Mouse (Mus musculus) liver, postnatal 0 days (tissue): ENCODE data around the gene Enoph1. TPM values are rescaled to one million over a fixed set of nuclear protein-coding genes. Genes with fewer than 3 reads are reported as not detected.
A peak's percentile ranks its signal among the peaks of the same experiment; 100 is the strongest.

Experiments used
- ATAC-seq: fragments of 200-750 bp; cut with Nextera tagmentation; 2 replicates; pipeline ENCODE4 v1.8.0; 2017; ENCODE audit warnings: mild to moderate bottlenecking, moderate library complexity
- DNase-seq: peaks from one replicate; pipeline ENCODE4 v3.0.0-alpha.2; 2016
- H3K27ac ChIP-seq: fragments of 300-500 bp; sonication (generic); 2 replicates; pipeline ENCODE4 v1.5.1; 2014; ENCODE audit warnings: antibody characterized with exemption, moderate library complexity, mild to moderate bottlenecking, low read depth
- H3K27me3 ChIP-seq: fragments of 300-500 bp; sonication (generic); 2 replicates; pipeline ENCODE4 v1.6.1; 2014; ENCODE audit warnings: low read length, control low read depth, mixed read lengths; ENCODE audit not compliant: insufficient read depth
- H3K36me3 ChIP-seq: fragments of 300-500 bp; sonication (generic); replicated peaks from 2 replicates; pipeline ENCODE4 v1.6.1; 2014; ENCODE audit warnings: mild to moderate bottlenecking, control low read depth, low read length, moderate library complexity, mixed read lengths; ENCODE audit not compliant: insufficient read depth
- H3K4me1 ChIP-seq: fragments of 300-500 bp; sonication (generic); 2 replicates; pipeline ENCODE4 v1.6.1; 2014; ENCODE audit warnings: antibody characterized with exemption, mild to moderate bottlenecking, control low read depth; ENCODE audit not compliant: insufficient read depth
- H3K4me2 ChIP-seq: fragments of 300-500 bp; sonication (generic); 2 replicates; pipeline ENCODE4 v1.6.1; 2014; ENCODE audit warnings: low read depth, mild to moderate bottlenecking, low read length, moderate library complexity, mixed read lengths
- H3K4me3 ChIP-seq: fragments of 300-500 bp; sonication (generic); 2 replicates; pipeline ENCODE4 v1.5.1; 2014; ENCODE audit warnings: low read depth, low read length
- H3K9ac ChIP-seq: fragments of 300-500 bp; sonication (generic); replicated peaks from 2 replicates; pipeline ENCODE4 v1.6.1; 2014; ENCODE audit warnings: mild to moderate bottlenecking, moderate library complexity
- H3K9me3 ChIP-seq: fragments of 300-500 bp; sonication (generic); 2 replicates; pipeline ENCODE4 v1.6.1; 2016; ENCODE audit warnings: mild to moderate bottlenecking, control low read depth, low read length, mixed read lengths
- CTCF ChIP-seq: sonication (generic); IDR thresholded peaks from 2 replicates; pipeline ENCODE4 v1.5.1; 2016; ENCODE audit warnings: antibody characterized with exemption, low read depth
- EP300 ChIP-seq: IDR thresholded peaks from 2 replicates; pipeline ENCODE4 v1.6.1; 2016; ENCODE audit warnings: antibody characterized with exemption, low read depth, mild to moderate bottlenecking
- WGBS: fragments of 180-500 bp; shearing (Covaris S2); extraction: QIAGEN DNeasy Blood & Tissue Kit; methylation state at CpG from one replicate; pipeline ENCODE4 v1.1.7; 2014; ENCODE audit not compliant: insufficient replicate concordance; 5-methylcytosine and 5-hydroxymethylcytosine counted together
- polyA plus RNA-seq: library from polyadenylated mRNA; unstranded; fragments of >200 nt; fragmentation: Nextera tagmentation; extraction: Ambion mirVana; gene quantifications from 2 replicates; pipeline ENCODE4 v1.2.1, GENCODE M21; 2015

The Enoph1 gene
- polyA plus RNA-seq, 1 experiment from 2014 or later = 10.6 TPM

DNA sequence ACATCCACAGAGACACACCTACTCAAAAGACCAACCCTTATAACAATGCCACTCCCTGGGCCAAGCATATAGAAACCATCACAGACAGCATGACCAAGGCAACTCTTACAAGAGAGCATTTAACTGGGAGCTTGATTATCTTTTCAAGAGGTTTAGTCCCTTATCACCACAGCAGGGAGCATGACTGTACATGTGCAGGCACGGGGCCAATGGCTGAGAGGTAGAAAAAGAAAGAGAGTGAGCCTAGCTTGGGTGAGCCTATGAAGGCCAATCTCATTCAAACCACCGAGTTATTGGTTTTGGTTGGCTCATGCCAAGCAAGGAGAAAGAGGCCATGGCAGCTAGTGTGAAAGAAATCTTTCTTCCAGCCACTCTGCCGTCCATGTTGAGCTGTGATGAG lies 34.4 kb upstream of the Enoph1 start:
- Histone ChIP-seq H3K4me1 (peaks cover 8% of the 10 kb centered on the region), H3K9me3 (no peaks in the 10 kb centered on the region), H3K4me3 (no peak overlapping the region), H3K4me2 (no peak overlapping the region), H3K9ac (no peak overlapping the region), H3K27me3 (no peaks in the 10 kb centered on the region), H3K36me3 (no peaks in the 10 kb centered on the region), H3K27ac (no peak overlapping the region)
- WGBS = 47% methylated on average over 3 of the region's 3 CpGs
- DNase-seq (peak; percentile 25), ATAC-seq (peak; percentile 74)
- TF ChIP-seq EP300 (no peak; the same call in 1 of the 2 replicates), CTCF (no peak)

DNA sequence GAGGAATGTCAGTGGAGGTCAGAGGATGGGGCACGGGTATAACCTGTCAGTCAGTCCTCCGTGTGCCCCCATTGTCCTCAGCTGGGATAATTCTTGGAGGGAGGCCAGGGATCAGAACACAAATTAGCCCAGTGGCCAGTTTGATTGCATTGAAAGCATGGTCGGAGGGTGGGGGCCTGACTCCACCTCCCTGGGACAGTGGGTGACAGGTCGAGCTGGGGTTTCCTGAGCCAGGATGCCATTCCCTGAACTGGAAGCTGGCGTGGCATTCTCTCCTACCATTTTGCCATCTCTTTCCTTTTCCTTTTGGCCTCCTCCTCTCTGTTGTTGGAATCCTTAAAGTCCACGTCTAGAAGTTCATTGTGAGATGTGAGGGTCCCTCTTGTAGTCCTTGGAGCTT lies 33.9 kb upstream of the Enoph1 start:
- no peak overlapping the region for H3K9ac ChIP-seq
- 74% methylated on average over 6 of the region's 6 CpGs for WGBS
- no peaks in the 10 kb centered on the region for H3K9me3 ChIP-seq

DNA sequence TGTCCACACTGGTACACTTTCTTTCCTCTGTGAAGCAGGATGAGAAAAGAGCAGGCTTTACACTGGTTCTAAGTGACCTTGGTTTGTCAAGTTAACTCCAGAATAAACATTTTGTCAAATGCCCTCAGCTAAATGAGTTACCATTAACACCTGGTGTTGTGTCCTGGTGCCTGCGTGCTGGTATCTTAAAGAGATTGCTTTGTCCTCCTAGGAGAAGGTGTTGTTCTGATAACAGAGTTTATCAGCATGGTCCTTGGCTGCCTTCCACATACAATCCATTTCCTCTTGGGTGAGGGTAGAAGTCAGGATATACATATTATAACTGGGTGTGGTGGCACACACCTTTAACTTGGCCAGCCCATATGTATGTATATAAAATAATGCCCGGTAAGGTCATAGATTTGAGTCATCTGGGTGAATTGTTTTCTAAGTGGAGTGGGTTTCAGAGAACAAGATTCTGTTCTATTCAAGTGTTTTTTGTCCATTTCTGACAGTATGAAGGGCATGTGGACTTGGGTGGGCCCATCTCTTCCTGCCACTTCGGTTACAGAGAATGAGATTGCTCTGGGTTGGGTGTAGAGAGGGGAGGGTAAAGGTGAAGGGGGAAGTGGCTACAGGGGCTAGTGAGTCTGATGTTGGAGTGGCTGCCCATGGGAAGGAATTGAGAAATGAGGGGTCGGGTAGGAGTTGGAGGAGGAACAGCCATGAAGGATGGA lies 33.3 kb upstream of the Enoph1 start:
- 69% methylated on average over 4 of the region's 4 CpGs for WGBS
- H3K27ac ChIP-seq = no peak overlapping the region
- DNase-seq = no peak
- no peak overlapping the region for H3K4me2 ChIP-seq
- no peak overlapping the region for H3K4me3 ChIP-seq
- no peaks in the 10 kb centered on the region for H3K36me3 ChIP-seq
- peak; percentile 36; the same call in 1 of the 2 replicates for ATAC-seq
- H3K4me1 ChIP-seq = peaks cover 8% of the 10 kb centered on the region
- H3K9me3 ChIP-seq = no peaks in the 10 kb centered on the region
- no peak overlapping the region for H3K9ac ChIP-seq
- H3K27me3 ChIP-seq = no peaks in the 10 kb centered on the region
- TF ChIP-seq EP300 = no peak

More for the DNA sequence above, 33.9 kb upstream of the Enoph1 start:
- no peaks in the 10 kb centered on the region for H3K27me3 ChIP-seq
- no peak overlapping the region for H3K4me3 ChIP-seq
- peaks cover 8% of the 10 kb centered on the region for H3K4me1 ChIP-seq
- no peak overlapping the region for H3K27ac ChIP-seq
- no peaks in the 10 kb centered on the region for H3K36me3 ChIP-seq
- TF ChIP-seq EP300 (no peak), CTCF (no peak)
- ATAC-seq (no peak), DNase-seq (no peak)
- no peak overlapping the region for H3K4me2 ChIP-seq

DNA sequence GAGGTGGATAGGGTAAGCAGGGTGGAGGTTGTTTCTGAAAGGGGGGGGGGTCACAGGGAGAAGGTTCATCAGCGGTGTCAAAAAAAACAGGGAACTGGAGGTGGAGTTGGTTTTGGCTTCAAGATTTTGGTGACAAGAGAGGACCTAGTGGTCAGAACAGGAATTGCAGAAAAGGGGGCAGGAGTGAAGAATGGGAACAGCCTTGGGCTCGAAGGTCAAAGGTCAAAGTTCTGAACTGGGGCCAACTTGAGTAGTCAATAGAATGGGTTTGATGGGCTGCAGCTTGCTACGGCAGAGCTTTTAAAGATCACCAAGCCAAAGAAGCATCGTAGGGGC lies 32.8 kb upstream of the Enoph1 start:
- TF ChIP-seq CTCF = peak; percentile 60
- TF ChIP-seq EP300 = no peak
- no peak overlapping the region for H3K9ac ChIP-seq
- no peak overlapping the region for H3K4me2 ChIP-seq
- no peaks in the 10 kb centered on the region for H3K9me3 ChIP-seq
- ATAC-seq (peak; percentile 19; the same call in 1 of the 2 replicates), DNase-seq (peak; percentile 19)
- 76% methylated on average over 4 of the region's 4 CpGs for WGBS
- H3K27me3 ChIP-seq = no peaks in the 10 kb centered on the region
- H3K36me3 ChIP-seq = no peaks in the 10 kb centered on the region
- no peak overlapping the region for H3K27ac ChIP-seq
- H3K4me3 ChIP-seq = no peak overlapping the region
- H3K4me1 ChIP-seq = peaks cover 8% of the 10 kb centered on the region

DNA sequence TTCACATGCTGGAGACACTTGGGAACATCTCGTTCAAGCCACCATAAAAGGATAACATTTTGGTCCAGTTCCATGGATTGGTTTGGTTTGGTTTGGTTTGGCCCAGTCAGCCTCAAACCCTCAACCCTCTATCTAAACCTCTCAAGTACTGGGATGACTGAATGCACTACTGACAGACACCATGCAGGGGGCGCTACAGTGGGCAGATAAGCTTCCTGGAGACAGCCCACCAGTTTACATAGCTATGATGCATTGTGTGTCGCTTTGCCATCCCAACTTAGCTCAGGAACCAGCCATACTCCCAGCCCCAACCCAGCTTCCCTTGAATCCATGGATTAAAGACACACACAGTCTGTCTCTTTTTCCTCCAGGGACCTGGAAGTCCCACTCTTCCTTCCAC lies 31.3 kb upstream of the Enoph1 start:
- peak; percentile 15 for DNase-seq
- H3K27ac ChIP-seq = no peak overlapping the region
- H3K9me3 ChIP-seq = no peaks in the 10 kb centered on the region
- H3K4me2 ChIP-seq = no peak overlapping the region
- ATAC-seq = no peak
- H3K27me3 ChIP-seq = no peaks in the 10 kb centered on the region
- WGBS = 61% methylated on average over 3 of the region's 3 CpGs
- no peaks in the 10 kb centered on the region for H3K36me3 ChIP-seq
- no peak overlapping the region for H3K4me3 ChIP-seq
- peaks cover 8% of the 10 kb centered on the region for H3K4me1 ChIP-seq
- peak; percentile 38 for TF ChIP-seq CTCF
- no peak for TF ChIP-seq EP300
- no peak overlapping the region for H3K9ac ChIP-seq

DNA sequence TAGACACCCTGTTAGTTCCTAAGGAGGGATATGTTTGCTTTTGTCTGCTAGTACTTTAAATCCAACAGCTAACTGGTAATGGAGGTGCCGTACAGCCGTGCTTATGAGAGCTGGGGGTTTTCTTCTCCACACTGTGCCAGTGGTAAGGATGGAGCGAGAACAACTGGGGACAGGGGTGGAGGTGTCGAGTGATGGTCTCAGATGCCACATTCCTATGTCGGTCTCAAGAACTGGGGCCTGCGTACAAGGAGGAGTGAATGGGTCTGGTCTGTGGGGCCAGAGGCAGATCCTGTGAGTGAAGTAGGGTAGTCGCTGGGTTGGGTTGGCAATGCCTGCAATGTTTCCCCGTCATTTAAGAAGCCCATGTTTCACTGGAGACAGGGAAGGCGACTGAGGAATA lies 27.2 kb upstream of the Enoph1 start:
- Histone ChIP-seq H3K27ac (no peak overlapping the region), H3K27me3 (no peaks in the 10 kb centered on the region), H3K4me3 (no peak overlapping the region), H3K9ac (no peak overlapping the region), H3K9me3 (no peaks in the 10 kb centered on the region), H3K4me1 (no peaks in the 10 kb centered on the region; the same call in 1 of the 2 replicates), H3K36me3 (no peaks in the 10 kb centered on the region), H3K4me2 (no peak overlapping the region)
- no peak for TF ChIP-seq CTCF
- TF ChIP-seq EP300 = no peak
- DNase-seq (no peak), ATAC-seq (no peak)
- WGBS = 89% methylated on average over 9 of the region's 9 CpGs

DNA sequence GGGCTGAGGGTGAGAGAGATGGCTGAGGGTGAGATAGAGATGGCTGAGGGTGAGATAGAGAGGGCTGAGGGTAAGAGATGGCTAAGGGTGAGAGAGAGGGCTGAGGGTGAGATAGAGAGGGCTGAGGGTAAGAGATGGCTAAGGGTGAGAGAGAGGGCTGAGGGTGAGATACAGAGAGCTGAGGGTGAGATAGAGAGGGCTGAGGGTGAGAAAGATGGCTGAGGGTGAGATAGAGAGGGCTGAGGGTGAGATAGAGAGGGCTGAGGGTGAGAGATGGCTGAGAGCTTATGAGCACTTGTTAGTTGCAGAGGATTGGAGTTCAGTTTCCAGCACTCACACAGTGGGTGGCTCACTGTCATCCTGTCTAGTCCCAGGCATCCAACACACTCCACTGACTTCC lies 19.7 kb upstream of the Enoph1 start:
- Histone ChIP-seq H3K27ac (no peak overlapping the region), H3K36me3 (no peaks in the 10 kb centered on the region), H3K4me2 (no peak overlapping the region), H3K4me1 (no peaks in the 10 kb centered on the region), H3K9me3 (no peaks in the 10 kb centered on the region), H3K9ac (no peak overlapping the region), H3K4me3 (no peak overlapping the region), H3K27me3 (no peaks in the 10 kb centered on the region)
- no peak for ATAC-seq
- TF ChIP-seq EP300 (no peak), CTCF (no peak)
- no peak for DNase-seq
